Mouse (Mus musculus) MEL (cell line): ENCODE results near the gene Gm26602.

Experiments
- CHD2 ChIP-seq: IDR thresholded peaks from 2 replicates; pipeline ENCODE4 v1.6.1; 2011; ENCODE audit warnings: low read length, improper control_type of control experiment
- CTCF ChIP-seq, 3 experiments: IDR thresholded peaks in 2 of 3; conservative IDR thresholded peaks in 1 of 3; 2 replicates each; pipeline ENCODE4 v1.5.1; 2011 to 2012; ENCODE audit warnings: low read length in 3 of 3, low read depth in 2 of 3, mild to moderate bottlenecking in 2 of 3, improper control_type of control experiment in 1 of 3, inconsistent platforms in 1 of 3, mixed read lengths in 1 of 3, moderate library complexity in 1 of 3; ENCODE audit not compliant: control insufficient read depth in 1 of 3, insufficient read depth in 1 of 3, poor library complexity in 1 of 3, severe bottlenecking in 1 of 3
- E2F4 ChIP-seq: IDR thresholded peaks from 2 replicates; pipeline ENCODE4 v1.6.1; 2011; ENCODE audit warnings: low read depth, low read length, improper control_type of control experiment, borderline replicate concordance
- ELF1 ChIP-seq: IDR thresholded peaks from 2 replicates; pipeline ENCODE4 v1.6.1; 2014; ENCODE audit warnings: low read depth, mild to moderate bottlenecking, inconsistent platforms, low read length, improper control_type of control experiment, moderate library complexity
- EP300 ChIP-seq, 2 experiments: IDR thresholded peaks; 2 replicates each; pipeline ENCODE4 v1.6.1; 2011; ENCODE audit warnings: improper control_type of control experiment in 2 of 2, low read length in 2 of 2, low read depth in 1 of 2, mild to moderate bottlenecking in 1 of 2
- JUND ChIP-seq: IDR thresholded peaks from 2 replicates; pipeline ENCODE4 v1.6.1; 2011; ENCODE audit warnings: low read depth, mild to moderate bottlenecking, improper control_type of control experiment, low read length
- NELFE ChIP-seq: IDR thresholded peaks from 2 replicates; pipeline ENCODE4 v1.6.1; 2011; ENCODE audit warnings: low read depth, low read length, improper control_type of control experiment
- NRF1 ChIP-seq: IDR thresholded peaks from 2 replicates; pipeline ENCODE4 v1.6.1; 2014; ENCODE audit warnings: low read depth, mild to moderate bottlenecking, inconsistent platforms, low read length, improper control_type of control experiment, moderate library complexity; ENCODE audit not compliant: poor library complexity, insufficient read depth, severe bottlenecking
- POLR2AphosphoS2 ChIP-seq: IDR thresholded peaks from 2 replicates; pipeline ENCODE4 v1.6.1; 2011; ENCODE audit warnings: low read length, improper control_type of control experiment
- SMC3 ChIP-seq: IDR thresholded peaks from 2 replicates; pipeline ENCODE4 v1.6.1; 2011; ENCODE audit warnings: low read depth, low read length, improper control_type of control experiment
- TCF12 ChIP-seq: IDR thresholded peaks from 2 replicates; pipeline ENCODE4 v1.6.1; 2014; ENCODE audit warnings: low read depth, mild to moderate bottlenecking, inconsistent platforms, low read length, improper control_type of control experiment, moderate library complexity
- USF1 ChIP-seq: IDR thresholded peaks from 2 replicates; pipeline ENCODE4 v1.6.1; 2014; ENCODE audit warnings: low read depth, mild to moderate bottlenecking, inconsistent platforms, low read length, improper control_type of control experiment, moderate library complexity
- ZC3H11A ChIP-seq: IDR thresholded peaks from 2 replicates; pipeline ENCODE4 v1.6.1; 2012; ENCODE audit warnings: low read depth, mild to moderate bottlenecking, inconsistent platforms, low read length, improper control_type of control experiment
- ZMIZ1 ChIP-seq: IDR thresholded peaks from 2 replicates; pipeline ENCODE4 v1.6.1; 2012; ENCODE audit warnings: low read depth, mild to moderate bottlenecking, inconsistent platforms, low read length, improper control_type of control experiment, moderate library complexity

DNA sequence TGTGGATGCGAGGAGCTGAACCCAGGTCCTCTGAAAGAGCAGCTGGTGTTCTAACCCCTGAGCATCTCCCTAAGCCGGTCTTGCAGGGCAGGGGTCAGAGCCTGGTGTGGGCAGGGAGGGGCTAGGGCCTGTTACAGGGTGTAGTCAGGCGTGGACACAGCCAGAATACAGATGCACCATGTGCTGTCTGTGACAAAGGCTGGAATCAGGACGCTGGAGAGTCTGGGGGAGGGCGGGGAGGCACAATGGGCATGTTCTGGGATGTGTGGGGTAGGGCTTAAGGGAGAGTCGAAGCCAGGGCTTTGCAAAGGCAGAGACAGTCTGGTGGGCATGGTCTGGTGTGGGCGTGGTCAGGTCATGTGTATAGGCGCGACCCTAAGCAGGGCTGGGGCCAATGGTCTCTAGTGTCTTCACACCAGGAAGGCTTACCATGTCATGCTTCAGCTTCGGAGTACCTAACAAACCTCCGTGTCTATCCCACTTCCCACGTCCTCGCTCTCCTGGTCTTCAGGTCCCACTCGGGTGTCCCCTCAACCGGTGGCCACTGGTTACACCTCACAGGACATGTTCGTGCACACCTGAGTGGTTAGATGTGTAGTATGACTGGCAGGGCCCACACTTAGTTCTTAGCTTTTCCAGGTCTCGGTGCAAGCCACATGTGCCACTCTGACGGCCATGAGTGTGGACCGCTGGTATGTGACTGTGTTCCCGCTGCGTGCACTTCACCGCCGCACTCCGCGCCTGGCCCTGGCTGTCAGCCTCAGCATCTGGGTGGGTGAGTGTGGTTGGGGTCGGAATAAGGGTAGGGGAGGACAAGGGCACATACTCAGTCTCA lies 9.6 kb downstream of the Gm26602 start:
- TF ChIP-seq JUND (no peak), CTCF (IDR thresholded peaks at IDR 0.05 in 2 of 3, conservative IDR thresholded peaks at IDR 0.05 in 1 of 3; ENCODE audit: control insufficient read depth in 1 of 3, insufficient read depth in 1 of 3, low read depth in 2 of 3, low read length in 3 of 3, poor library complexity in 1 of 3, severe bottlenecking in 1 of 3) (no peak), E2F4 (no peak), USF1 (no peak), CHD2 (no peak), ZC3H11A (no peak), EP300 (IDR thresholded peaks at IDR 0.05; ENCODE audit: low read depth in 1 of 2, low read length in 2 of 2) (no peak), NELFE (no peak), NRF1 (no peak), POLR2AphosphoS2 (no peak), SMC3 (no peak), ZMIZ1 (no peak), TCF12 (no peak), ELF1 (no peak)
